ENCODE assay signal across 18 mouse cellular contexts in genomic region chr17:44660121-44660806, GRCm38 (mm10).
"Had no signal": no experiment of that assay in that cellular context is flagged by ENCODE, and none has a peak within 500 bp of the region (broad histone marks: within the 10 kb centered on the region; RNA-seq: fewer than 3 reads in every experiment).

No protein-coding gene starts in this region.

- H3K4me2 ChIP-seq: kidney, embryonic 15.5 days; liver, embryonic 13.5 days; midbrain, embryonic 12.5 days; midbrain, embryonic 15.5 days; neural tube, embryonic 13.5 days; stomach, embryonic 15.5 days had no signal

- ATAC-seq: midbrain, embryonic 15.5 days had no signal

- H3K9ac ChIP-seq: kidney, embryonic 15.5 days; liver, embryonic 13.5 days; midbrain, embryonic 12.5 days; midbrain, embryonic 15.5 days; neural tube, embryonic 13.5 days; stomach, embryonic 15.5 days had no signal

- H3K4me1 ChIP-seq: kidney, embryonic 15.5 days; liver, embryonic 13.5 days; midbrain, embryonic 12.5 days; midbrain, embryonic 15.5 days; neural tube, embryonic 13.5 days; stomach, embryonic 15.5 days had no signal

- H3K9me3 ChIP-seq: kidney, embryonic 15.5 days; liver, embryonic 13.5 days; midbrain, embryonic 12.5 days; midbrain, embryonic 15.5 days; neural tube, embryonic 13.5 days; stomach, embryonic 15.5 days had no signal

- H3K27ac ChIP-seq: kidney, embryonic 15.5 days; layer of hippocampus, adult 2 months; left cerebral cortex, adult 2 months; liver, embryonic 13.5 days; macrophage; midbrain, embryonic 12.5 days; midbrain, embryonic 15.5 days; neural tube, embryonic 13.5 days; stomach, embryonic 15.5 days had no signal

- H3K27me3 ChIP-seq: kidney, embryonic 15.5 days; liver, embryonic 13.5 days; midbrain, embryonic 15.5 days; neural tube, embryonic 13.5 days; stomach, embryonic 15.5 days had no signal

- H3K4me3 ChIP-seq: kidney, embryonic 15.5 days; layer of hippocampus, adult 2 months; left cerebral cortex, adult 2 months; liver, embryonic 13.5 days; midbrain, embryonic 12.5 days; midbrain, embryonic 15.5 days; neural tube, embryonic 13.5 days; stomach, embryonic 15.5 days had no signal

- H3K36me3 ChIP-seq: kidney, embryonic 15.5 days; liver, embryonic 13.5 days; midbrain, embryonic 12.5 days; midbrain, embryonic 15.5 days; neural tube, embryonic 13.5 days; stomach, embryonic 15.5 days had no signal

- DNase-seq: kidney, adult 18-20 months; kidney, postnatal 25 days; layer of hippocampus, adult 9-11 months; layer of hippocampus, postnatal 36 days; liver, embryonic 13.5 days; lung, adult 2 months; right cerebral cortex, postnatal 14 days; right cerebral cortex, postnatal 4 days; spleen, adult 18-20 months; thymus, postnatal 25 days had no signal
